Mouse (Mus musculus) limb, embryonic 12.5 days (tissue): Measurements from ENCODE around the gene Mbtps1. TPM values are rescaled to one million over a fixed set of nuclear protein-coding genes. Genes with fewer than 3 reads are reported as not detected.

Experiments used
- ATAC-seq: fragments of 200-750 bp; cut with Nextera tagmentation; 2 replicates; pipeline ENCODE4 v1.8.0; 2017; ENCODE audit warnings: low read depth, moderate TSS enrichment; ENCODE audit not compliant: insufficient number of reproducible peaks, insufficient read depth, low FRiP score, low TSS enrichment
- H3K27ac ChIP-seq: fragments of 300-500 bp; sonication (generic); 2 replicates; pipeline ENCODE4 v1.5.1; 2016; ENCODE audit warnings: mild to moderate bottlenecking, moderate library complexity
- H3K27me3 ChIP-seq: fragments of 300-500 bp; sonication (generic); 2 replicates; pipeline ENCODE4 v1.6.1; 2016; ENCODE audit warnings: mild to moderate bottlenecking, moderate library complexity
- H3K36me3 ChIP-seq: fragments of 300-500 bp; sonication (generic); 2 replicates; pipeline ENCODE4 v1.6.1; 2016; ENCODE audit warnings: mild to moderate bottlenecking, moderate library complexity
- H3K4me1 ChIP-seq: fragments of 300-500 bp; sonication (generic); replicated peaks from 2 replicates; pipeline ENCODE4 v1.6.1; 2016
- H3K4me2 ChIP-seq: fragments of 300-500 bp; sonication (generic); 2 replicates; pipeline ENCODE4 v1.6.1; 2016; ENCODE audit warnings: mild to moderate bottlenecking, moderate library complexity
- H3K4me3 ChIP-seq: fragments of 300-500 bp; sonication (generic); replicated peaks from 2 replicates; pipeline ENCODE4 v1.5.1; 2016; ENCODE audit warnings: mild to moderate bottlenecking
- H3K9ac ChIP-seq: fragments of 300-500 bp; sonication (generic); replicated peaks from 2 replicates; pipeline ENCODE4 v1.6.1; 2016; ENCODE audit warnings: mild to moderate bottlenecking, moderate library complexity
- H3K9me3 ChIP-seq: fragments of 300-500 bp; sonication (generic); 2 replicates; pipeline ENCODE4 v1.6.1; 2016; ENCODE audit warnings: mild to moderate bottlenecking, moderate library complexity
- WGBS: fragments of 180-500 bp; shearing (Covaris S2); methylation state at CpG from one replicate; pipeline ENCODE4 v1.1.7; 2016; 5-methylcytosine and 5-hydroxymethylcytosine counted together
- polyA plus RNA-seq: library from polyadenylated mRNA; unstranded; fragments of >200 nt; fragmentation: Nextera tagmentation; extraction: Ambion mirVana; gene quantifications from 2 replicates; pipeline ENCODE4 v1.2.1, GENCODE M21; 2016

The Mbtps1 gene
- polyA plus RNA-seq, 1 experiment from 2014 or later, result 140 TPM

DNA sequence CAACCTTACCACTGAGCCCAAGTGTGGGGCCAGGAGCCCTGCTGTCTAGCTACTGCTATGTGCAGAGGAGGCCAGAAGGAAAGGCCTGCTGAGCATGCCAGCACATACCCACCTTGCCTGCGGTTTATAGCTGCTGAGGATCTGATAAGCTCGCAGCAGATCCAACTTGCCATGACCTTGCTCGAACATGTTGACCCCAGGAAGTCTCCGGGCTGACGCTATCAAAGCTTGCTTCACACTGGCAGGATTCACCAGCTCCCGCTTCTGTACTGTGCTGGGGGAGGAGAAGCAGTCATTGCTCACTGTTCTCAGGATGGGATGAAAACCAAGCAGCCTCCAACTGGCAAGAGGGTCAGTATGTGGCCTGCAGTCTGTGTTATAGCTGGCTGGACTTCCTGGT is 27.6 kb downstream of the Mbtps1 start:
- no peak overlapping the region for H3K27ac ChIP-seq
- no peak overlapping the region for H3K9ac ChIP-seq
- no peaks in the 10 kb centered on the region for H3K4me1 ChIP-seq
- no peak overlapping the region for H3K4me2 ChIP-seq
- no peak for ATAC-seq
- H3K27me3 ChIP-seq, result no peaks in the 10 kb centered on the region
- WGBS, result 93% methylated on average over 6 of the region's 6 CpGs
- H3K4me3 ChIP-seq, result no peak overlapping the region
- H3K9me3 ChIP-seq, result no peaks in the 10 kb centered on the region
- H3K36me3 ChIP-seq, result peaks cover 98% of the 10 kb centered on the region

DNA sequence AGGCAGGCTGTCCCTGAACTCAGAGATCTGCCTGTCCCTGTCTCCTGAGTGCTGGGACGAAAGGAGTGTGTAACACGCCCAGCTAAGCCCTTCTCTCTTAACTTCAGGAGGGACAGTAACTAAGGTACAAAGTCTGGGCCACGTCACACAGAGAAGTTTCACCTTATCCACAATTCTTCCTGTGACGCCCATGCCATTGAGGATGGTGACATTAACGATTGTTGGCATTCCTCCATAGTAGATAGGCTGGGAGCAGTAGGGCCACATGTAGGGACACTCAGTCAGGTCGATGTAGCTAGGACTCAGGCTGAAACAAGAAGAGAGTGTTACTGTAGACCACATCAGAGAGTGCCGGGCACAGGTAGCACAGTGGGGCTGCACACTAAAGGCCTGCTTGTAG is 29.8 kb downstream of the Mbtps1 start:
- no peak for ATAC-seq
- no peak overlapping the region for H3K4me2 ChIP-seq
- no peaks in the 10 kb centered on the region for H3K9me3 ChIP-seq
- no peaks in the 10 kb centered on the region for H3K27me3 ChIP-seq
- no peak overlapping the region for H3K27ac ChIP-seq
- WGBS, result 92% methylated on average over 7 of the region's 7 CpGs
- no peaks in the 10 kb centered on the region for H3K4me1 ChIP-seq
- no peak overlapping the region for H3K4me3 ChIP-seq
- H3K9ac ChIP-seq, result no peak overlapping the region
- peaks cover 98% of the 10 kb centered on the region for H3K36me3 ChIP-seq

DNA sequence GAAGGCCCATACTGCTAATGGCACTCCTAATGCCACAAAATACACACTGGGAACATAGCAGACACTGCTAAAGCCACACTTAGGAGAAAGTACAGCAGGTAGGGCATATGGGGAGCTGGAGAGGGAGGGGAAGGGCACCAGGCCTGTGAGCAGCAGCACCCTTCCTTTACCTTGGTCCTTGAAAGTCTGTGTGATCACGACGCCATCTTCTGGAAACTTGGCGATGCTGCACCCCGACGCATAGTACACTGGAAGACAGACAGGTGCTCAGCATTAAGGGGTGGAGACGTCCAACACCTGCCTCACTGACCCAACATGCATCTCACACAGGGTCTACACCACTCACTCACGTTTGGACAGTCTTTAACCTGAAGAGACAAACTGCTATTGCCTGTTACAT is 38.4 kb downstream of the Mbtps1 start:
- Histone ChIP-seq H3K4me1 (no peaks in the 10 kb centered on the region), H3K9me3 (no peaks in the 10 kb centered on the region), H3K27ac (no peak overlapping the region), H3K4me2 (no peak overlapping the region), H3K36me3 (peaks cover 99% of the 10 kb centered on the region), H3K27me3 (no peaks in the 10 kb centered on the region), H3K4me3 (no peak overlapping the region), H3K9ac (no peak overlapping the region)
- 74% methylated on average over 7 of the region's 7 CpGs for WGBS
- no peak for ATAC-seq

DNA sequence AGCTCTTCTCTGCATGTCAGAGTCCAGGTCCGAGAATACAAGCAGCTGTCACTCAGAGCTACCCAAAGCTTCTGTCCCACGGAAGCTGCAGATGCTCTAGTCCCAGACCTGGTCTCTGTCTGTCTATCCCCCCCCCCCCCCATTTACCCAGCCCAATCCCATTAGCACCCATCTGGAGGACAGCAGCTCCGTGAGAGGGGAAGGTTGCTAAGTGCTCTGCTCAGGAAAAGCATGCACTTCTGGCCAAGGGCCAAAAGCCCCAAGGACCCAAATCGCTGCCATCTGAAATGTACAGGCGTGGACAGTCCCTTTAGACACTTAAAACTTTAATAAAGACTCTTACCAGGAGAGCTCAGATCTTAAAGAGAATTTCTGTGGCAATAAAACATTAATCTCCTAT is 41.9 kb downstream of the Mbtps1 start:
- Histone ChIP-seq H3K27ac (no peak overlapping the region), H3K4me1 (no peaks in the 10 kb centered on the region), H3K36me3 (peaks cover 100% of the 10 kb centered on the region), H3K4me2 (no peak overlapping the region), H3K9me3 (no peaks in the 10 kb centered on the region), H3K4me3 (no peak overlapping the region), H3K27me3 (no peaks in the 10 kb centered on the region), H3K9ac (no peak overlapping the region)
- WGBS, result 62% methylated on average over 5 of the region's 5 CpGs
- no peak for ATAC-seq

DNA sequence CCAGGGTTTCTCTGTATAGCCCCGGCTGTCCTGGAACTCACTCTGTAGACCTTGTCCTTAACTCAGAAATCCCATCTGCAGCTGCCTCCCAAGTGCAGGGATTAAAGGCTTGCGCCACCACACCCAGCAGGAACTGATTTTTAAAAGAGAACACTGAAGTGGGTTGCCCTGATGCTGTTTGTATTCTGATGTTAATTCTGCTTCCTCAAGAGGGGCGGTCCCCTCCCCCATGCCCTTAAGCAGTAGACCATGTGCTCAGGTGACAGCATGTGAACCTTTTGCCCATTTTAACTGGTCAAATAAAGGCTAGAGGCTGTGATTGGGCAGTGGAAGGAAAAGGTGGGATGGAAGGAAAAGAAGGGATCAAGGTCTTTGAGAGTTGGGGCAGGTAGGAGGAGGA is 42.8 kb downstream of the Mbtps1 start:
- no peaks in the 10 kb centered on the region for H3K27me3 ChIP-seq
- no peak overlapping the region for H3K9ac ChIP-seq
- no peak for ATAC-seq
- H3K9me3 ChIP-seq, result no peaks in the 10 kb centered on the region
- no peak overlapping the region for H3K4me3 ChIP-seq
- peaks cover 100% of the 10 kb centered on the region for H3K36me3 ChIP-seq
- no peak overlapping the region for H3K4me2 ChIP-seq
- H3K27ac ChIP-seq, result no peak overlapping the region
- 60% methylated on average over 3 of the region's 3 CpGs for WGBS
- no peaks in the 10 kb centered on the region for H3K4me1 ChIP-seq

DNA sequence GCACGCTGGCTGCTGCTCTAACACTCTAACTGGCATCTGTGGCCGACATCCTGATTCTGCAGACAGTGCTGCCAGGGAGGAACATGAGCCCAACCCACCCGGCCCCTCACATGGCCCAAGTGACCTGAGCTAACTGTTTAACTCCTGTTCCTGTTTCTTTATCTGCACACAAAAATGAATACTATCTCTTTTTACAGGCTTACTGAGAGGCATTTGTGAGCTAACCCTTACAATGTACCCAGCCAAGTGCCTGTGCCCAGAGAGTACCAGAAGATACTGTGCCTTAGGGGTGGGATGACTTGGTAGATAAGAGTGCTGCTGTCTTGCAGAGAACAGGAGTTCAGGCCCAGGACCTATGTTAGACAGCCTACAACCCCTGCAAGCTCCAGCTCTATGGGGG is 43.6 kb downstream of the Mbtps1 start:
- H3K36me3 ChIP-seq, result peaks cover 100% of the 10 kb centered on the region
- no peaks in the 10 kb centered on the region for H3K4me1 ChIP-seq
- no peak overlapping the region for H3K4me2 ChIP-seq
- ATAC-seq, result no peak
- H3K9me3 ChIP-seq, result no peaks in the 10 kb centered on the region
- H3K9ac ChIP-seq, result no peak overlapping the region
- no peak overlapping the region for H3K4me3 ChIP-seq
- no peak overlapping the region for H3K27ac ChIP-seq
- H3K27me3 ChIP-seq, result no peaks in the 10 kb centered on the region
- WGBS, result 90% methylated on average over 3 of the region's 3 CpGs

DNA sequence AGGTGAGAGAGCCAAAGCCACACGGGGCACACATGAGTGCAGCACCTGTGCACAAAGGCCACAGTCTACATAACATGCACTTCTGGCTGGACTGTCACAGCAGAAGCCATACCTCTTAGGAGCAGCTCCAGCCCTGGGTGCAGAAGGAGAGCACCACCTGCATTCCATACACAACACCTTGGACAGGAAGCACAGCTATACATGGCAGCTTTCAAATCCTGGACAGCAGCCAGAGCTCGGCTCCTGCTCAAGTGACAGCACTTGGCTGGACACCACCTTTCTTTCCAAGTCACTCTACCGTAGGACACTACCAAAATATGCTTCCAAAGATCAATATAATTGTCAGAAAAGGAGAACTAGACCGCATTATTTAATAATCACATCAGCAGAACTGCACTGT is 45.1 kb downstream of the Mbtps1 start:
- Histone ChIP-seq H3K9me3 (no peaks in the 10 kb centered on the region), H3K27me3 (no peaks in the 10 kb centered on the region), H3K36me3 (peaks cover 100% of the 10 kb centered on the region), H3K27ac (no peak overlapping the region), H3K9ac (no peak overlapping the region), H3K4me3 (no peak overlapping the region), H3K4me1 (no peaks in the 10 kb centered on the region), H3K4me2 (no peak overlapping the region)
- WGBS, result 93% methylated on average over 4 of the region's 4 CpGs
- no peak for ATAC-seq

DNA sequence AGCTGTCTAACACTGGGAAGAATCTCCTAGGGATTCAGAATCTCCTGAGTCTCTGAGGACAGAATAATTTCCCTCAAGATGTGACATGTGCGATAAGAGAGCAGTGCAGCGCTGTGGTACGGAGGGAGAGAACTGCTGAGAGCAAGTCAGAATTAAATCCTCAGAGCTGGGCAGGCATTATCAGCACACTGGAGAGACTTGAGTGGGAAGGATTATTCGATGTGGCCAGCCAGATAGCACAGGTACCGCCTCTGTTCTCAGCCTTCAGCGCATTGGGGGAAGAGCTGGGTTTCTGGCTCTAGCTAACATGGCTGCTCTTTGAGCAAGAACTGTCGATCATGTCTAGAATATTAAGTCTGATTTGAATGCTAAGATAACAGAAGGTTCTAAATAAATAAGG is 46.8 kb downstream of the Mbtps1 start:
- H3K4me2 ChIP-seq, result no peak overlapping the region

DNA sequence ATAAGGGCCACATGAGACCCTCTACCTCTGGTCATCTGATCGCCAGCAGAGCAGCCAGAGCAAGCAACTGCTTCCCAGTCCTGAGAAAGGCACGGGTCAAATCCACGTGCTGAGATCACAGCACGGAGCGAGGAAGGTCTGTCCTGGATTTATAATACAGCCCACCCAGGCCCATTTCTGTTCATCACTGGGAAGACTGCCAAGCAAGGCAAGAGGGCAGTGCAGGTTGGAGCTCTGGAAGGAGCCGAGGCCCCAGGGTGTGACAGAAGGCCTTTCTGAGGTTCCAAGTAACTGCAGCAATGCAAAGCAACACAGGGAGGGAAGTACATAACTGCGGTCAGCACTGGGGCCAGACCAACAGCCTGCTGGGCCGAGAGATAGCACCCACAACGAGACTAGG is 48.1 kb downstream of the Mbtps1 start:
- H3K9ac ChIP-seq, result no peak overlapping the region
- H3K9me3 ChIP-seq, result no peaks in the 10 kb centered on the region
- H3K27ac ChIP-seq, result no peak overlapping the region
- no peak for ATAC-seq
- H3K4me1 ChIP-seq, result peaks cover under 1% of the 10 kb centered on the region; the same call in 1 of the 2 replicates
- H3K4me3 ChIP-seq, result no peak overlapping the region
- no peaks in the 10 kb centered on the region for H3K27me3 ChIP-seq
- WGBS, result 85% methylated on average over 9 of the region's 9 CpGs
- H3K36me3 ChIP-seq, result peaks cover 96% of the 10 kb centered on the region
- no peak overlapping the region for H3K4me2 ChIP-seq

More for the DNA sequence above, 46.8 kb downstream of the Mbtps1 start:
- Histone ChIP-seq H3K9ac (no peak overlapping the region), H3K27me3 (no peaks in the 10 kb centered on the region), H3K9me3 (no peaks in the 10 kb centered on the region), H3K27ac (no peak overlapping the region), H3K36me3 (peaks cover 96% of the 10 kb centered on the region), H3K4me1 (no peaks in the 10 kb centered on the region), H3K4me3 (no peak overlapping the region)
- ATAC-seq, result no peak
- WGBS, result 96% methylated on average over 7 of the region's 7 CpGs

DNA sequence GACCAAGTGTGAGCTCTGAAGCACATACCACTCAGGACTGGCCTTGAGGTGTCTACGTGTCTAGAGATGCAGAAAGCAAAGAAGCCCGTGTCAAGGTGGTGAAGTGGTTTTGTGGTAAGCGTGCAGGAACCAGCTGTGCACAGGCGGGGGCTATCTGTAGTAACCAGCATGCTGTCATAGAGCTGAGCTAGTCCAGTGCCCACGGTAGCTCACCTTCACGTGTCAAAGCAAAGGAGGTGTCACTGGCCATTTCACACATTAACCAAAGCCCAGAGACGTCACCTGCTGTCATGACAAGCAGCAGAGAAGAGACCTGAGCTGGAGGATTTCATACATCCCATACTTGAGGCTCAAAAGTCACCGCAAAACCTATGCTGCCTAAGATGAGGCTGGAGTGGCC is 52.4 kb downstream of the Mbtps1 start:
- H3K36me3 ChIP-seq, result peaks cover 53% of the 10 kb centered on the region
- H3K4me2 ChIP-seq, result no peak overlapping the region
- no peak overlapping the region for H3K27ac ChIP-seq
- H3K4me3 ChIP-seq, result no peak overlapping the region
- WGBS, result 88% methylated on average over 8 of the region's 8 CpGs
- peaks cover 26% of the 10 kb centered on the region for H3K4me1 ChIP-seq
- no peak overlapping the region for H3K9ac ChIP-seq
- no peak for ATAC-seq
- no peaks in the 10 kb centered on the region for H3K27me3 ChIP-seq
- H3K9me3 ChIP-seq, result no peaks in the 10 kb centered on the region

DNA sequence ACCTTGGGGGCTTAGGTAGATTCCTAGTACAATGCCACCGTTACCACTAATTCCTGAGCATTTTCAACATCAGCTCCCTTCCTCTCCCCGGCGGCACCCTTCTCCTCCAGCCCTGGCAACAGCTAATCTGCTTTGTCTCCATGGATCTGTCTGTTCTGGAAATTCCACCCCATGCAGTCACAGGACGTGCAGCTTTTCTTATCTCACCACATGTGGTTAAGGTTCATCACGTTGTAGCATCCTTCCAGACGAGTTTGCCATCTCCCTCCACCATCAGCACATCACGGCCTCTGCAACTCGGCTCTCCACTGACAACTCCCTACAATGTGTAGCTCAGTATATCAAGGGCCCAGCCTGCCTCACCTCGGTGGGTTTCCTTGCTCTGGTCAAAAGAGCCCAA is 53.0 kb downstream of the Mbtps1 start:
- H3K9me3 ChIP-seq, result no peaks in the 10 kb centered on the region
- no peak overlapping the region for H3K4me3 ChIP-seq
- H3K36me3 ChIP-seq, result peaks cover 47% of the 10 kb centered on the region
- ATAC-seq, result no peak
- H3K9ac ChIP-seq, result no peak overlapping the region
- WGBS, result 54% methylated on average over 9 of the region's 9 CpGs
- no peak overlapping the region for H3K4me2 ChIP-seq
- H3K27ac ChIP-seq, result no peak overlapping the region
- peaks cover 31% of the 10 kb centered on the region for H3K4me1 ChIP-seq
- 0 out of 2 replicates have a peak, but pooled peaks cover 3% of the 10 kb centered on the region for H3K27me3 ChIP-seq

DNA sequence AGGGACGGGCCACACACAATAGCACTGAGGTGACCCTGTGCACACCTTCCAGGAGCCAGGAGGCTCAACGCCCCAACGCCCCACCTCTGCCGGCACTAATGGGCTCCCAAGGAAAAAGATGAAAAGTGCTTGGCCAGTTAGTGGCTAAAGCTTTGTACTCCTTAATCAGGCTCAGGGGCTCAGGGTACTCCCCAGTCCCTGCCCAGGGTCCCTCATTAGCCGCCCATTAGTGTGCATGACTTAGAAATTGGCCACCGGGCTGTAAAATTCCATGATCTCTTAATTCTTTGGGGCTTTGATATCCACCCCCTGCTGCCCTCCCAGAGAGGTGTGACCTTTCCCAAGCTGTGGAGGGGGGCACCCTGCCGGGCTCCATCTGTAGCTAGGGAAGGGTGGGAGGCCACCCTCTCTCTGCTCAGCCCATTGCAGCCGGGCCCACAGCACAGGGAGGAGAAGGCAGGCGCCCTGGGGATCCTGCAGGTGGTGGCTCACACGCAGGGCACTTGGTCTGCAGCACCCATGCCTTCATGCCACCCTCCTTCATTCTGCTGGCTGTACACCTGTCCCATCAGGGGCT is 55.3 kb downstream of the Mbtps1 start:
- peaks cover 40% of the 10 kb centered on the region for H3K4me1 ChIP-seq
- no peak overlapping the region for H3K4me2 ChIP-seq
- WGBS, result 22% methylated on average over 10 of the region's 10 CpGs
- peaks cover 25% of the 10 kb centered on the region for H3K36me3 ChIP-seq
- H3K4me3 ChIP-seq, result no peak overlapping the region
- no peaks in the 10 kb centered on the region for H3K9me3 ChIP-seq
- no peak for ATAC-seq
- no peak overlapping the region for H3K27ac ChIP-seq
- H3K27me3 ChIP-seq, result 0 out of 2 replicates have a peak, but pooled peaks cover 3% of the 10 kb centered on the region
- no peak overlapping the region for H3K9ac ChIP-seq
